Mouse (Mus musculus): Measurements from ENCODE around the gene Aldh1b1.

The Aldh1b1 gene

GRCm38 (mm10) chr4:45786674-45787073, 12.1 kb upstream of the Aldh1b1 start:
- DNase-seq: no peak

GRCm38 (mm10) chr4:45788446-45789081, 10.3 kb upstream of the Aldh1b1 start:
- DNase-seq: no peak

GRCm38 (mm10) chr4:45789263-45789958, 9.4 kb upstream of the Aldh1b1 start:
- no peak for DNase-seq

GRCm38 (mm10) chr4:45790018-45790417, 8.8 kb upstream of the Aldh1b1 start:
- no peak for DNase-seq

GRCm38 (mm10) chr4:45795191-45795811, 3.5 kb upstream of the Aldh1b1 start:
- no peak for DNase-seq

GRCm38 (mm10) chr4:45796760-45797159, 2.1 kb upstream of the Aldh1b1 start:
- DNase-seq: no peak

- DNase-seq: no peak
Measured at GRCm38 (mm10) chr4:45799956-45800537, 1.2 kb downstream of the Aldh1b1 start.

GRCm38 (mm10) chr4:45802900-45803299, 4.1 kb downstream of the Aldh1b1 start:
- DNase-seq: no peak

GRCm38 (mm10) chr4:45808034-45808433, 9.2 kb downstream of the Aldh1b1 start:
- DNase-seq: no peak

- no peak for DNase-seq
Measured at GRCm38 (mm10) chr4:45811250-45811649, 12.4 kb downstream of the Aldh1b1 start.

GRCm38 (mm10) chr4:45815542-45815941, 16.7 kb downstream of the Aldh1b1 start:
- DNase-seq: peak; percentile 42

- no peak for DNase-seq
Measured at GRCm38 (mm10) chr4:45818814-45819207, 20.0 kb downstream of the Aldh1b1 start.

GRCm38 (mm10) chr4:45819208-45819931, 20.5 kb downstream of the Aldh1b1 start:
- DNase-seq: no peak

GRCm38 (mm10) chr4:45820074-45820830, 21.4 kb downstream of the Aldh1b1 start:
- DNase-seq: peak; percentile 72

GRCm38 (mm10) chr4:45821995-45822394, 23.2 kb downstream of the Aldh1b1 start:
- no peak for DNase-seq

- DNase-seq: no peak
Measured at GRCm38 (mm10) chr4:45822781-45823575, 24.2 kb downstream of the Aldh1b1 start.

GRCm38 (mm10) chr4:45824049-45824760, 25.4 kb downstream of the Aldh1b1 start:
- DNase-seq: no peak

- DNase-seq: no peak
Measured at GRCm38 (mm10) chr4:45824761-45825556, 26.1 kb downstream of the Aldh1b1 start.

- DNase-seq: no peak
Measured at GRCm38 (mm10) chr4:45826275-45827040, 27.6 kb downstream of the Aldh1b1 start, which contains the start of gene Igfbpl1. Gene Igfbpl1, minus strand, starts transcription at chr4:45826923.
